Mouse (Mus musculus) liver, embryonic 15.5 days (tissue): ENCODE data around the gene Ctdsp1. TPM values are rescaled to one million over a fixed set of nuclear protein-coding genes. Genes with fewer than 3 reads are reported as not detected.
A peak's percentile ranks its signal among the peaks of the same experiment; 100 is the strongest.

ENCODE experiments used
- microRNA counts: library from miRNA; unstranded; fragments of <30 nt; microRNA quantifications from one replicate; lab custom pipeline; 2016
- microRNA-seq: library from miRNA; unstranded; fragments of <30 nt; microRNA quantifications from one replicate; pipeline ENCODE4, GENCODE M21; 2016
- polyA plus RNA-seq: library from polyadenylated mRNA; unstranded; fragments of >200 nt; fragmentation: Nextera tagmentation; extraction: Ambion mirVana; gene quantifications from 2 replicates; pipeline ENCODE4 v1.2.1, GENCODE M21; 2015

Ctdsp1 gene
- polyA plus RNA-seq, 1 experiment from 2014 or later: 44.8 TPM

MicroRNAs encoded within 50 kb of the gene (microRNA counts, 519-probe panel; counts per million panel counts)
- microRNA mmu-miR-26b (lab: Ali Mortazavi, UCI): 3,763 counts per million, percentile 76 among the panel's probes with 10 or more counts

Small RNAs within 50 kb of the gene (microRNA-seq; reads per million reads assigned to microRNA genes)
- 59,864 reads per million, percentile 100 among the genes with 10 or more reads in this experiment for gene Mir26b

Other genes starting within 250 kb of the Ctdsp1 start
- 1.6 and 2.2 TPM in 2 replicates for gene Cxcr2, start 237.5 kb upstream of the Ctdsp1 start, polyA plus RNA-seq
- gene Cxcr1, start 196.9 kb upstream of the Ctdsp1 start, polyA plus RNA-seq: not detected in 2 replicates
- gene Arpc2, start 155.4 kb upstream of the Ctdsp1 start, polyA plus RNA-seq: 176 and 191 TPM in 2 replicates
- gene Gpbar1, start 113.0 kb upstream of the Ctdsp1 start, polyA plus RNA-seq: 0.29 and 0.68 TPM in 2 replicates
- gene Aamp, start 106.8 kb upstream of the Ctdsp1 start, polyA plus RNA-seq: 93.1 and 113 TPM in 2 replicates
- 32.0 and 34.7 TPM in 2 replicates for gene Pnkd, start 106.6 kb upstream of the Ctdsp1 start, polyA plus RNA-seq
- gene Tmbim1, start 85.9 kb upstream of the Ctdsp1 start, polyA plus RNA-seq: 15.4 and 18.7 TPM in 2 replicates
- 0.06 TPM in 1 of 2 replicates, not detected in the other for gene Catip, start 29.4 kb upstream of the Ctdsp1 start, polyA plus RNA-seq
- gene Slc11a1, start 16.3 kb upstream of the Ctdsp1 start, polyA plus RNA-seq: 14.0 and 17.0 TPM in 2 replicates
- gene Vil1, start 17.9 kb downstream of the Ctdsp1 start, polyA plus RNA-seq: 0.76 and 0.99 TPM in 2 replicates
- gene Cnot9, start 114.5 kb downstream of the Ctdsp1 start, polyA plus RNA-seq: 30.3 and 31.4 TPM in 2 replicates
- 0.17 and 0.26 TPM in 2 replicates for gene Plcd4, start 151.4 kb downstream of the Ctdsp1 start, polyA plus RNA-seq
- gene Usp37, start 152.8 kb downstream of the Ctdsp1 start, polyA plus RNA-seq: 11.7 and 12.0 TPM in 2 replicates
- gene Zfp142, start 196.7 kb downstream of the Ctdsp1 start, polyA plus RNA-seq: 1.9 and 2.0 TPM in 2 replicates
- gene Bcs1l, start 196.8 kb downstream of the Ctdsp1 start, polyA plus RNA-seq: 9.0 and 9.4 TPM in 2 replicates
- 12.1 and 12.2 TPM in 2 replicates for gene Rnf25, start 209.9 kb downstream of the Ctdsp1 start, polyA plus RNA-seq
- gene Stk36, start 209.9 kb downstream of the Ctdsp1 start, polyA plus RNA-seq: 0.21 and 0.24 TPM in 2 replicates